Mouse (Mus musculus): Measurements from ENCODE around the gene Kdm8. TPM values are rescaled to one million over a fixed set of nuclear protein-coding genes. Genes with fewer than 3 reads are reported as not detected.
A peak's percentile ranks its signal among the peaks of the same experiment; 100 is the strongest.
"Not testable (repeated sequence)": the region's sequence is repeated elsewhere in the genome, so short reads cannot be mapped to it uniquely, and the experiment has no call there.

The Kdm8 gene
- total and polyA plus RNA-seq, 2 experiments from 2014 or later: 2.6 to 5.4 TPM

GRCm38 (mm10) chr7:125428381-125428780, 16.1 kb upstream of the Kdm8 start:
- DNase-seq (ENCODE audit: low spot score) (no peak), ATAC-seq (ENCODE audit: low FRiP score) (no peak)
- Histone ChIP-seq H3K9ac (replicated peaks; ENCODE audit: low read length, poor library complexity, severe bottlenecking) (no peak overlapping the region), H3K9me3 (ENCODE audit: low read length) (no peaks in the 10 kb centered on the region), H3K36me3 (ENCODE audit: insufficient read depth, low read length) (no peaks in the 10 kb centered on the region), H3K4me3 (ENCODE audit: low read depth, low read length) (no peak overlapping the region), H3K4me1 (ENCODE audit: insufficient read depth, low read length) (no peaks in the 10 kb centered on the region), H3K4me2 (ENCODE audit: low read depth, low read length, poor library complexity, severe bottlenecking) (no peak overlapping the region), H3K27ac (ENCODE audit: low read depth, low read length) (no peak overlapping the region), H3K27me3 (ENCODE audit: insufficient read depth, low read length) (no peaks in the 10 kb centered on the region)
- 77% methylated on average over 7 of the region's 7 CpGs for WGBS
- TF ChIP-seq CTCF (IDR thresholded peaks at IDR 0.05): no peak

- H3K4me1 ChIP-seq (ENCODE audit: insufficient read depth, low read length); H3K27me3 ChIP-seq (ENCODE audit: insufficient read depth, low read length); DNase-seq (ENCODE audit: low spot score); H3K27ac ChIP-seq (ENCODE audit: low read depth, low read length); ATAC-seq (ENCODE audit: low FRiP score); H3K4me3 ChIP-seq (ENCODE audit: low read depth, low read length); H3K36me3 ChIP-seq (ENCODE audit: insufficient read depth, low read length); H3K9ac ChIP-seq (replicated peaks; ENCODE audit: low read length, poor library complexity, severe bottlenecking); H3K9me3 ChIP-seq (ENCODE audit: low read length); H3K4me2 ChIP-seq (ENCODE audit: low read depth, low read length, poor library complexity, severe bottlenecking): not testable (repeated sequence)
- 74% methylated on average over 5 of the region's 5 CpGs for WGBS
Observed at GRCm38 (mm10) chr7:125428816-125429500, 15.5 kb upstream of the Kdm8 start.

- Histone ChIP-seq H3K4me1 (ENCODE audit: insufficient read depth, low read length) (no peaks in the 10 kb centered on the region), H3K4me2 (ENCODE audit: low read depth, low read length, poor library complexity, severe bottlenecking) (no peak overlapping the region), H3K9ac (replicated peaks; ENCODE audit: low read length, poor library complexity, severe bottlenecking) (no peak overlapping the region), H3K27me3 (ENCODE audit: insufficient read depth, low read length) (no peaks in the 10 kb centered on the region), H3K4me3 (ENCODE audit: low read depth, low read length) (no peak overlapping the region), H3K27ac (ENCODE audit: low read depth, low read length) (no peak overlapping the region), H3K36me3 (ENCODE audit: insufficient read depth, low read length) (no peaks in the 10 kb centered on the region), H3K9me3 (ENCODE audit: low read length) (no peaks in the 10 kb centered on the region)
- no peak for ATAC-seq (ENCODE audit: low FRiP score)
- TF ChIP-seq CTCF (IDR thresholded peaks at IDR 0.05): no peak
- DNase-seq (ENCODE audit: low spot score): peak; percentile 14
- 58% methylated on average over 7 of the region's 7 CpGs for WGBS
Observed at GRCm38 (mm10) chr7:125430170-125430842, 14.2 kb upstream of the Kdm8 start.

GRCm38 (mm10) chr7:125433874-125434273, 10.6 kb upstream of the Kdm8 start:
- no peak for ATAC-seq (ENCODE audit: low FRiP score)
- no peak overlapping the region for H3K4me3 ChIP-seq (ENCODE audit: low read depth, low read length)
- H3K36me3 ChIP-seq (ENCODE audit: insufficient read depth, low read length): no peaks in the 10 kb centered on the region
- H3K4me1 ChIP-seq (ENCODE audit: insufficient read depth, low read length): no peaks in the 10 kb centered on the region
- 88% methylated on average over 3 of the region's 3 CpGs for WGBS
- H3K27me3 ChIP-seq (ENCODE audit: insufficient read depth, low read length): no peaks in the 10 kb centered on the region
- H3K27ac ChIP-seq (ENCODE audit: low read depth, low read length): no peak overlapping the region
- no peak overlapping the region for H3K4me2 ChIP-seq (ENCODE audit: low read depth, low read length, poor library complexity, severe bottlenecking)
- no peak for DNase-seq (ENCODE audit: low spot score)
- H3K9ac ChIP-seq (replicated peaks; ENCODE audit: low read length, poor library complexity, severe bottlenecking): no peak overlapping the region
- no peak for TF ChIP-seq CTCF (IDR thresholded peaks at IDR 0.05)
- H3K9me3 ChIP-seq (ENCODE audit: low read length): no peaks in the 10 kb centered on the region

DNA sequence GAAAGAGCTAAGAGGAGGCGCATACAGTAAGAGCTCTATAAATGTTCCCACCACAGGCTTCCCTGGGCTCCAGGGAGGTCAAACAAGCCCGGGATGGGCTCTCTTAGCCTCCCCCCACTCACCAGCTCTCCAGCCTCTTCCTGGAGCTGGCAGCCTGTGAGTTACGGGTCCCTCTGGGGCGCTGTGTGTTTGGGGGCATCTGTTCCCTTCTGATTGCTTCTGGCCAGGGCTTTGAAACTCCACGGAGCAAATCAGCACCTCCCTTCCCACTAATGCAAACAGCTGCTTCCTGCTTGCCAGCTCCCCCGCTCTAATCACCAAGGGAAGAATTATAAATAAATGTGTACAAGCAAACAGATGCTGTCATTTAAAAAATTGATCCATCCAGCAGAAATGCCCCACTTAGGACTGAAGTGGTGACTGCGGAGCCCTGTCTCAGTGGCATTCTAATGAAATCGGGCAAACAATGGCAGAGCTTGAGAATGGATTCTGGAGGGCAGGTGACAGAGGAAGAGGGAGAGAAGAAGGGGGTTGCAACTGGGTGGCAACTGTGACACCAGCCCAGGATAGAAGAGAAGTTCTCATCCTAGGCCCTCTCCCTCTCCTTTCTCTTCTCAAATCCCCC, 9.7 kb upstream of the Kdm8 start:
- peak overlapping the region; percentile 19; the same call in 1 of the 2 replicates for H3K9ac ChIP-seq (replicated peaks; ENCODE audit: low read length, poor library complexity, severe bottlenecking)
- ATAC-seq (ENCODE audit: low FRiP score): no peak
- no peak overlapping the region for H3K27ac ChIP-seq (ENCODE audit: low read depth, low read length)
- 0 out of 2 replicates have a peak, but pooled peaks cover 3% of the 10 kb centered on the region for H3K9me3 ChIP-seq (ENCODE audit: low read length)
- no peak overlapping the region for H3K4me2 ChIP-seq (ENCODE audit: low read depth, low read length, poor library complexity, severe bottlenecking)
- no peak overlapping the region for H3K4me3 ChIP-seq (ENCODE audit: low read depth, low read length)
- no peak for TF ChIP-seq CTCF (IDR thresholded peaks at IDR 0.05)
- H3K27me3 ChIP-seq (ENCODE audit: insufficient read depth, low read length): no peaks in the 10 kb centered on the region
- no peaks in the 10 kb centered on the region for H3K36me3 ChIP-seq (ENCODE audit: insufficient read depth, low read length)
- DNase-seq (ENCODE audit: low spot score): peak; percentile 15
- H3K4me1 ChIP-seq (ENCODE audit: insufficient read depth, low read length): no peaks in the 10 kb centered on the region
- WGBS: 43% methylated on average over 8 of the region's 8 CpGs

GRCm38 (mm10) chr7:125442323-125442722, 2.2 kb upstream of the Kdm8 start:
- DNase-seq (ENCODE audit: low spot score): no peak
- no peaks in the 10 kb centered on the region for H3K27me3 ChIP-seq (ENCODE audit: insufficient read depth, low read length)
- no peak overlapping the region for H3K27ac ChIP-seq (ENCODE audit: low read depth, low read length)
- H3K4me1 ChIP-seq (ENCODE audit: insufficient read depth, low read length): peaks cover 13% of the 10 kb centered on the region; the same call in 1 of the 2 replicates
- 0 out of 2 replicates have a peak, but pooled peaks cover 3% of the 10 kb centered on the region for H3K9me3 ChIP-seq (ENCODE audit: low read length)
- H3K9ac ChIP-seq (replicated peaks; ENCODE audit: low read length, poor library complexity, severe bottlenecking): no peak overlapping the region
- no peak for ATAC-seq (ENCODE audit: low FRiP score)
- no peak overlapping the region for H3K4me3 ChIP-seq (ENCODE audit: low read depth, low read length)
- WGBS: 69% methylated on average over 4 of the region's 4 CpGs
- no peak for TF ChIP-seq CTCF (IDR thresholded peaks at IDR 0.05)
- H3K4me2 ChIP-seq (ENCODE audit: low read depth, low read length, poor library complexity, severe bottlenecking): no peak overlapping the region
- no peaks in the 10 kb centered on the region for H3K36me3 ChIP-seq (ENCODE audit: insufficient read depth, low read length)
